Mouse (Mus musculus): ENCODE measurements at regions not wholly inside any gene's neighbourhood (a gene's known extent, or its start where the extent isn't known, plus 50 kb on each side); places are given as distances from the start of the nearest gene placed in this dataset.

DNA sequence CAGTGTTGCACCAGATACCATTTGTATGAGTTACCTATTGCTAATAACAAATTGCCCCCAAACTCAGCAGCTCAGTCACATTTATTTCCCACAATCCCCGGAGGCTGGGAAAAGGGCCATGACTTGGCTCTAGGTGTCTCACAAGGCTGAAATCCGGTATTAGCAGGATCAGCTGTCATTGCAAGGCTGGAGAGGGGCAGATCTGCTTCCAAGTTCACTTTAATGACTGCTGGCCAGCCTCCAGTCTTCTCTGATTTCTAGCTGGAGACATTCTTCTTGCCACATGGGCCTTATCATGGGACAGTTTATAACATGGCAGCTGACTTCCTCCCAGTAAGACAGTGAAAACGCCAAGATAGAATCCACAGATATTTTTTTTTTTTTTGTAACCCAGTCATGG lies 276.1 kb upstream of the Cdh5 start:
- H3K4me1 ChIP-seq (ENCODE audit: insufficient read depth): 0 out of 2 replicates have a peak, but pooled peaks cover 6% of the 10 kb centered on the region
- peak; percentile 98 for DNase-seq
- no peak overlapping the region for H3K9ac ChIP-seq
- H3K4me2 ChIP-seq: no peak overlapping the region
- no peaks in the 10 kb centered on the region for H3K9me3 ChIP-seq (ENCODE audit: low read depth, low read length)
- H3K36me3 ChIP-seq (ENCODE audit: insufficient read depth): no peaks in the 10 kb centered on the region
- peak overlapping the region; percentile 89 for H3K27ac ChIP-seq (ENCODE audit: low read depth)
- TF ChIP-seq CTCF (IDR thresholded peaks at IDR 0.05; ENCODE audit: low read depth): no peak
- ATAC-seq (ENCODE audit: insufficient read depth): peak; percentile 95
- 17% methylated on average over 3 of the region's 3 CpGs for WGBS
- H3K27me3 ChIP-seq (ENCODE audit: insufficient read depth, low read length): no peaks in the 10 kb centered on the region
- H3K4me3 ChIP-seq (ENCODE audit: low read depth, low read length): no peak overlapping the region

DNA sequence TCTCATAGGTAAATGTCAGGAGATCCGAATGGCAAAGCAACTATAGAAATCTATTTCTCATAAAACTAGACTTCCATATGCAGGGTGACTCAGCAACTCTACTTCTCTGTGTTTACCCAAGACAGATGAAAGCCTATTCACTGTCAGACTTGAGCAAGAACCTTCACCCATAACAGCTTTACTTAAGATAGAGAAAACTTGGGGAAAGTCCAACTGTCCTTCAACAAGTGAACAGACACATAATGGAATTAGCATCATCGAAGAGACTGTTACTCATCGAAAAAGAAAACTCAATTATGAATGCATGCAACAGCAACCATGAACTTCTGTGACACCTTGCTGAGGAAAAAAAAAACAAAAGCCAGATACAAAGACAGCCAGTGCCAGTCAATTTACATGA lies 271.0 kb upstream of the Cdh5 start:
- H3K9me3 ChIP-seq (ENCODE audit: low read depth, low read length): no peaks in the 10 kb centered on the region
- H3K4me1 ChIP-seq (ENCODE audit: insufficient read depth): 0 out of 2 replicates have a peak, but pooled peaks cover 4% of the 10 kb centered on the region
- no peaks in the 10 kb centered on the region for H3K27me3 ChIP-seq (ENCODE audit: insufficient read depth, low read length)
- DNase-seq (no peak), ATAC-seq (ENCODE audit: insufficient read depth) (no peak)
- H3K27ac ChIP-seq (ENCODE audit: low read depth): peak overlapping the region; percentile 30; the same call in 1 of the 2 replicates
- no peaks in the 10 kb centered on the region for H3K36me3 ChIP-seq (ENCODE audit: insufficient read depth)
- TF ChIP-seq CTCF (IDR thresholded peaks at IDR 0.05; ENCODE audit: low read depth): no peak
- no peak overlapping the region for H3K9ac ChIP-seq
- no peak overlapping the region for H3K4me3 ChIP-seq (ENCODE audit: low read depth, low read length)
- 51% methylated on average over 3 of the region's 3 CpGs for WGBS
- no peak overlapping the region for H3K4me2 ChIP-seq

DNA sequence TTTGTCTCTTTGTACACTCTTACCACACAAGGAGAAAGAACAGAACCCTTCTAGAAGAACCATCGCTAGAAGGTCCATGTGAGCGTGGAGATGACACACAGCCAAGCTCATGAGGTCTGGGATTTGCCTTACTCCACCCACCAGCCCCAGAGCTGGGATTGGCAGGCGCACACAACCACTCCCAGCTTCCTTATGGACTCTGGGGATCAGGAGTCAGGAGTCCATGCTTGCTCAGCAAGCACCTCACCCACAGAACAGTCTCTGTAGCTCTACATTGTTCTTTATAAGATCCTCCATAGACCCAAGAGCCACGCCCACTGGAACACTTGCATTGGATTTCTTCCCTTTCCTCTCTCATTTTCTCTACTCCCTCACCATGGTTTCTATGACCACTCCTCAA lies 261.4 kb upstream of the Cdh5 start:
- Histone ChIP-seq H3K4me2 (no peak overlapping the region), H3K27me3 (ENCODE audit: insufficient read depth, low read length) (no peaks in the 10 kb centered on the region), H3K27ac (ENCODE audit: low read depth) (no peak overlapping the region), H3K4me3 (ENCODE audit: low read depth, low read length) (no peak overlapping the region), H3K4me1 (ENCODE audit: insufficient read depth) (no peaks in the 10 kb centered on the region), H3K9ac (no peak overlapping the region), H3K9me3 (ENCODE audit: low read depth, low read length) (no peaks in the 10 kb centered on the region), H3K36me3 (ENCODE audit: insufficient read depth) (no peaks in the 10 kb centered on the region)
- ATAC-seq (ENCODE audit: insufficient read depth) (no peak), DNase-seq (no peak)
- TF ChIP-seq CTCF (IDR thresholded peaks at IDR 0.05; ENCODE audit: low read depth): no peak
- 89% methylated on average over 4 of the region's 4 CpGs for WGBS

DNA sequence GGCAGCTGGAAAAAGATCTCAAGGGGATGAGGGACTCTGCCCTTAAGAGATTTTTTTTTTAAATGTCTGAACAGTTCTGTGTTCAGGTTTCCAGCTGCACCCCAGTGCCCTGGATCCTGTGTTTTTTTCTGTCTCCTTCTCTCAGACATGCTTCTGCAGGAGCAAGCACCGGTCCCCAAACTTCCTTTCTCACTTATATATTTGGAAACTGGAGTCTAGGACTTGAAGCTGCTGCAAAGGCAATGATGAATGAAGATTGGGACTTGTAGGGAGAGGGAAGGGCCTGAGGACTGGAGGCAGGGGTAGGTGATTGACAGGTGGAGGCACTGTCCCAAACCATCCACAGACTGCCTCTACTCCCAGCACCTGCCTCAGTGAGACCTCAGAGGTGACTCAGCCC lies 255.5 kb upstream of the Cdh5 start:
- H3K4me1 ChIP-seq (ENCODE audit: insufficient read depth): no peaks in the 10 kb centered on the region
- H3K9ac ChIP-seq: no peak overlapping the region
- no peak for DNase-seq
- peak; percentile 14; the same call in 1 of the 2 replicates for ATAC-seq (ENCODE audit: insufficient read depth)
- no peak overlapping the region for H3K4me3 ChIP-seq (ENCODE audit: low read depth, low read length)
- H3K4me2 ChIP-seq: no peak overlapping the region
- WGBS: 70% methylated on average over 1 of the region's 1 CpGs
- H3K9me3 ChIP-seq (ENCODE audit: low read depth, low read length): no peaks in the 10 kb centered on the region
- no peaks in the 10 kb centered on the region for H3K27me3 ChIP-seq (ENCODE audit: insufficient read depth, low read length)
- no peaks in the 10 kb centered on the region for H3K36me3 ChIP-seq (ENCODE audit: insufficient read depth)
- TF ChIP-seq CTCF (IDR thresholded peaks at IDR 0.05; ENCODE audit: low read depth): no peak
- H3K27ac ChIP-seq (ENCODE audit: low read depth): no peak overlapping the region

DNA sequence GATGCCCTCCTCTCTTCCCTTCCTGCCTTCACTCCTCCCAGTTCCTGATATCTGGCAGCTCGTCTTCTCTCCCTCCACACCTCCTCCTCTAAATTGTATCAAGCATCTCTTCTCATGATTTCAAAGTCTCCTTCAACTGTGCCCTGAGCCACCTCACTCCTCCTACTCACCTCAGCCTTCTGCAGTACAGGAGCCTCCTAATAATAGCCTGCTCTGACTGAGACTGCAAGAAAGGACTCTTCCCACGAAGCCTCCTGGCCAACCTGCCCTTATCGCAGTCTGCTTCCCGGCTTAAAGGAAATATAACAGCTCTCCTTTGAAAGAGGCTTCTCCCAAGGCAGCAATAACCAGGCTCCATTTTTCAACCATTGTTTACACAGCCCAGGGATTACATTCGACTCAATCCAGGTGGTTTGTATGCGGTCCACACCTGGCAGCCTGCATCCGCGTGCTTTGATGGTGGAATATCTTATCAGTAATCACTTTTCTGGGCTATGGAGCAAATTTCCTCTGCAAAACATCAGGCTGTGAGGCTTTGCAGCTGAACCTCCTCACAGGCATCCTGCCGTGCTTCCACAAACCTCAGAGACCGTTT lies 254.9 kb upstream of the Cdh5 start:
- no peak for DNase-seq
- WGBS: 14% methylated on average over 10 of the region's 10 CpGs
- no peaks in the 10 kb centered on the region for H3K27me3 ChIP-seq (ENCODE audit: insufficient read depth, low read length)
- H3K4me2 ChIP-seq: no peak overlapping the region
- no peak for TF ChIP-seq CTCF (IDR thresholded peaks at IDR 0.05; ENCODE audit: low read depth)
- peak; percentile 41; the same call in 1 of the 2 replicates for ATAC-seq (ENCODE audit: insufficient read depth)
- no peak overlapping the region for H3K9ac ChIP-seq
- no peaks in the 10 kb centered on the region for H3K9me3 ChIP-seq (ENCODE audit: low read depth, low read length)
- H3K4me1 ChIP-seq (ENCODE audit: insufficient read depth): no peaks in the 10 kb centered on the region
- no peak overlapping the region for H3K27ac ChIP-seq (ENCODE audit: low read depth)
- no peak overlapping the region for H3K4me3 ChIP-seq (ENCODE audit: low read depth, low read length)
- H3K36me3 ChIP-seq (ENCODE audit: insufficient read depth): no peaks in the 10 kb centered on the region

DNA sequence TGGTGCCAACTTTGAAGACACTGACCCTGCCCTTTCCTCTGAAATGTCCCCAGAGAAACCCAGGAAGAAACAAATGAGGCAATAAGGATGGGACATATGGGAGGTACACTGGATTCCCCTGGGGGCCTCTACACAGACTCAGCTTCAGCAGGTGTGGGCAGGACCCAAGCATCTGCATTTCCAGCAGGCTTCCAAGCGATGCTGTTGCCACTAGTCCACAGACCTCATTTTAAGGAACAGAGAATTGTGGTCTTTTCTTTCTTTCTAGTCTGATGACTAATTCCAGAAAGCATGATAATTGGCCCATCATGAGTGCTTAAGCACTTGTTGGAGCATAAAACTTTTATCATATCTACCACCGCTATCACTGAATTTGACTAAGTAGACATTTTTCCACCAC lies 251.6 kb upstream of the Cdh5 start:
- no peak overlapping the region for H3K4me2 ChIP-seq

DNA sequence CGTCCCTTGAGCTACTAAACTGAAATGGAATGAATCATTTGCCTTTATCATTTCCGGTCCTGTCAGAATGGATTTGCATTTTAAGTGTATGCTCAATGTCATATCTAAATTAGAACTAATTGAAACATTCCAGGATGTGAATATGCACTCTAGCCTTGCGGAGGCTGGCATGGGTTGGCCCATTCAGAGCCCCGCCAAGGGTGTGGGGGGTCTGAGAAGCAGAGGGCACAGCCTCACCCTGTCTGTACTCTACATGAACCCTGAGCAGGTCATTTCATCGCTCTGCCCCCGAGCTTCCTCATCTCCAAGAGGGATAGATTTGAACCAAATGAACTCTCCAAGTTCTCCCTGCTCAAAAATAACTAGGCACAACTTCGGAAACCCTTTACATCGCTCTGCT lies 250.1 kb upstream of the Cdh5 start:
- ATAC-seq (ENCODE audit: insufficient read depth): no peak
- TF ChIP-seq CTCF (IDR thresholded peaks at IDR 0.05; ENCODE audit: low read depth): no peak
- Histone ChIP-seq H3K9me3 (ENCODE audit: low read depth, low read length) (no peaks in the 10 kb centered on the region), H3K9ac (no peak overlapping the region), H3K4me3 (ENCODE audit: low read depth, low read length) (no peak overlapping the region), H3K4me2 (no peak overlapping the region), H3K4me1 (ENCODE audit: insufficient read depth) (0 out of 2 replicates have a peak, but pooled peaks cover 4% of the 10 kb centered on the region), H3K27ac (ENCODE audit: low read depth) (no peak overlapping the region), H3K27me3 (ENCODE audit: insufficient read depth, low read length) (no peaks in the 10 kb centered on the region), H3K36me3 (ENCODE audit: insufficient read depth) (no peaks in the 10 kb centered on the region)
- 73% methylated on average over 8 of the region's 8 CpGs for WGBS
- DNase-seq: no peak

More for the DNA sequence above, 251.6 kb upstream of the Cdh5 start:
- no peaks in the 10 kb centered on the region for H3K9me3 ChIP-seq (ENCODE audit: low read depth, low read length)
- H3K36me3 ChIP-seq (ENCODE audit: insufficient read depth): no peaks in the 10 kb centered on the region
- H3K4me1 ChIP-seq (ENCODE audit: insufficient read depth): 0 out of 2 replicates have a peak, but pooled peaks cover 4% of the 10 kb centered on the region
- DNase-seq (no peak), ATAC-seq (ENCODE audit: insufficient read depth) (no peak)
- H3K4me3 ChIP-seq (ENCODE audit: low read depth, low read length): no peak overlapping the region
- no peak for TF ChIP-seq CTCF (IDR thresholded peaks at IDR 0.05; ENCODE audit: low read depth)
- no peaks in the 10 kb centered on the region for H3K27me3 ChIP-seq (ENCODE audit: insufficient read depth, low read length)
- H3K27ac ChIP-seq (ENCODE audit: low read depth): no peak overlapping the region
- 95% methylated on average over 2 of the region's 2 CpGs for WGBS
- no peak overlapping the region for H3K9ac ChIP-seq
